Mouse (Mus musculus) adipocyte (in vitro differentiated cells): ENCODE results near the gene Cfap45.

ENCODE experiments used
- DNase-seq: peaks from one replicate; pipeline ENCODE4 v3.0.0-alpha.2; 2016; ENCODE audit warnings: low spot score

Cfap45 gene

DNA sequence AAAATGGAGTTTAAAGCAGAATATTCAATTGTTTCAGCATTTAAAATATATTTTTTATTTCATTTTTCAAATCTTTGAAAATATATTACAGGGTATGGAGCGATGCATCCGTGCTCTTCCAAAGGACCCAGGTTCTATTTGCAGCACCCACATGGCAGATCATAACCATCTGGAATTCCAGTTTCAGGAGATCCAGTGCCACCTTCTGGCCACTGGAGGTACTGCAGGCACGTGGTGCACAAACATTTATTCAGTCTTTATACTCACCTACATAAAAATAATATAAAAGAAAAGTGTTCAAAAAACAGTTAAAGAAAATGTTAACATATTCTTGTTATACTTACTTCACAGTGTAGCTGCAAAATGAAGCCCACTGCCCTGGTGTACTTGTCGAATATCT lies 2.6 kb upstream of the Cfap45 start:
- no peak for DNase-seq

DNA sequence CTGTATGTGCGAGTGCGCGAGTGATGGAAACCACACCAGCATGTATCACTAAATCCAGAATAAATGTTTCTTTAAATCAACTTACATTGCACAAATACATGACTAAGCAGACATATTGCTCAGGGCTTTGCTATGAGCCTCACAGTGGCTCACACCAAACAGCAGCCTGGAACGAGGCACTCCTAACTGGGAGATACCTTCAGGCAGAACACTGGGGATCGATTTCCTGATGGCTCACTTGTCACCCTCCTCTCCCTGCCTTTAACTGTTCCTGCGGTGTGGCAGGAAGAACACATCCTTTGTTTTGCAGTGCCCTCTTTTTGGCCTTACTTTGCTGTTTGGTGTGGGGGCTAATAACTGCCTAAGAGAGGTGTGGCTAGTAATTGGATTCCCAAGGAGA lies 957 bp upstream of the Cfap45 start:
- DNase-seq: no peak

DNA sequence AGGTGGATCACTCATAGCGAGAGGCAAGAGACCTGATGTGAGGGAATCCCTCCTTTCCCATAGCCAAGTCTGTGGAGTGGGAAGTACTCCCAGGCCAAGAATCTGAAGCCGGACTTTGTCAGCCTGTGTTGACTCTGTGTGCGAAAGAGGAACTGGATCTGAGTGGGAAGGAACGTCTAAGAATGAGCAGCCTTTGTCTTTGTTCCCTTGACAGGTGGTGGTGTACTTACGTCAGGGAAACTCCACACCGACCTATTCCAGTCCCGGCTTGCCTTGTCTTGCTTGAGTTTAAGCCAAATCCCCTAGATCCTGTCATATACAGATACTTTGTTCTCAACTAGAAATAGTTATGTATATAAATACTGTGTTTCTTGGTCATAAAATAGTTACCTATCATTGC lies 1.9 kb downstream of the Cfap45 start:
- DNase-seq: no peak

- DNase-seq: no peak
Observed at GRCm38 (mm10) chr1:172523699-172524101, 3.1 kb downstream of the Cfap45 start.

DNA sequence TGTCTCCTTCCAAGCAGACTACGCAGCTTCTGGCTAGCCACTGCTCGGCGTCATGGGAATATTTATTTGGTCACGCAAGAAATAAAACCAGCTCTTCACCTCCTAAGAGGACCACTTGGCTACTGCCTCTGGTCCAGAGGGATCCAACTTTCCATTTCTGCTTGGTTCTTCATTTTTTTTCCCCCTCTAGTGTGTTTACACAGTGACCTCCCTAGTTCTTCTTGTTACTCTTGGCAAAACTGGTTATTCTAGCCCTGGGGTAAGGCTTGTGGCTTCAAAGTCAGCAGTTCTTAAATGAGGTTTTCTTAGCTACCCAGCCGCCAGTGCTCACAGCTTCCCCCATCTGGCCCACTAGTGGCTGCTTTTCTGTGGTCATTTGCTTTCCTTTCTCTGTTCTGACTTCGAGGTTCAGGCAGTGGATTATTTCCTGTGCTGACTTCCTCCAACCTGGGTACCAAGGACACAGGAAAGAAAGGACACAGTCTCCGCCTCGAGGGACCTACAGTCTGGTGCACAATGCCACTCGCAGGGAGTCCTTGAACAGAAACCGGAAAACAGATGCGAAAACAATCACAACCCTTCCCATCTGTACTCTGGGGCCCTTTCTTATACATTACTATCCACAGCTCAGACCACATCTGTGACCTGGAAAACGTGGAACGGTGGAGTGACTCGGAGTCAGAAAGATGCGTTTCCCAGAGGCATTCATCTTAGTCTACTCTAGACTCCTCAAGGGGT lies 4.6 kb downstream of the Cfap45 start:
- peak; percentile 8 for DNase-seq

DNA sequence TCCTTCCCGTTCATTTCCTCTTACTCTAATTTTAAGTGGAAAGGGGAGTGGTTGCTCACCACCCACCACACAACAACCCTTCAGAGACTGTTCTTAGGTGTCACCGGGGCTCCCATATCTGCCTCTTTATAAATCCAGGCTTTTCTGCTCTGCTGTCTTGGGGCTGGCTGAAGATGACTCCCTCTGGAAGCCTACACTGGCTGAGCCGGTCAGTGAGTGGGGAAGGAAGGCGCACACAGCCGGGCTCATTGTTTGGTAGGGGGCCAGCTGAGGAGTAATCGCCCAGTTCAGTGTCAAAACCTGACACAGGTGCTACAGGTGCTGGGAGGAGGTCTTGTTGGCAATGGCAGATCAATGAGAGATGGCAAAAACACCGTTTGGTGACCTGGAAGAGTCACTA lies 5.4 kb downstream of the Cfap45 start:
- no peak for DNase-seq

DNA sequence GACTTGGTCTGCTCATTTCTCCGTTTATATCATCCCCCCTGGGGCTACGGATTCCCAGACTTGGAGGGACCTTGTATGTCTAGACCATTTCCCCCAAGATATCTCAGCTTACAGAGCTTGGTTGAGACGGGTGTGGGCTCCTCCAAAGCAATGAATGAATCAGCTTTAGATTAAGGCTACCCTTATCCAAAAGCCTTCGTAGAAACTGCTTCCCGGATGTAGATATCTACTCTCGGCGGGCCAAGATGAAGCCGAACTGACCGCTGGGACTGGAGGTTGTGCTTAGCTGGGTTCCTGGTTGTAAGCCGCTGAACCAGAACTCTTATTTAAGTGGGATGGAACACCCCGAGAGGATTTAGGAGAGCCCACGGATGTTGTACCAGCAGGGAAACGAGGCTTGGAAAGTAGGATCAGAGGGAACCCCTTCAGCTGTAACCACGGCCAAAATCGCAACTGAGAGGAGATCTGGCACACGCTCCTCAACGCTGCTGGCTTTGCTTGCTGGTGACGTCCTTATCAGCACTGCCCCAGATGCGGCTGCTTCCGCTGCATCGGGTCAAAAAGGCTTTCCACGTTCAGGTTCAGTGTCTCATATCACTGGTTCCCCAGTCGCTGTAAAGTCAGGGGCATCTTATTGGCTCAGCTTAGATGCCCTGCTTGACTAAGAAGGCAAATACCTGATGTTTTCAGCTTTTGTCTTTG lies 5.9 kb downstream of the Cfap45 start:
- DNase-seq: no peak

GRCm38 (mm10) chr1:172527431-172527830 lies 6.8 kb downstream of the Cfap45 start:
- no peak for DNase-seq

DNA sequence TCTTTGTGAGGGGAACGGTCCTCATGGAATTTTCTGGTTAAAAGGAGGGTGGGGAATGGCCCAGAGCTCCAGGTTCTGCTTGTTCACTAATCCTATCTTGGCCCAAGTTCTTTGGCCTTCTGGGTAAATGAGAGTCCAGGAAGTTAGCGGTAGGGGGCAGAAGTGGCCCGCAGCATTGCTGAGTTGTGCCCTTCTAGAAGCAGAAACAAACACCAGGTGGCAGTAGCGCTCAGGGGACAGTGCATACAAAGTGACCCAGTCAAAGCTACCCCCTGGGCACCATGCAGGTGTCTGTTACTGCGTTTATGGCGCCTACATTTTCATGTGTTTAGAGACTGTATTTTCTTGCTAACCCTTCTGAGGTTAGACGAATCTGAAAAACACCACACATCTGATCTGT lies 8.1 kb downstream of the Cfap45 start:
- peak; percentile 82 for DNase-seq

DNA sequence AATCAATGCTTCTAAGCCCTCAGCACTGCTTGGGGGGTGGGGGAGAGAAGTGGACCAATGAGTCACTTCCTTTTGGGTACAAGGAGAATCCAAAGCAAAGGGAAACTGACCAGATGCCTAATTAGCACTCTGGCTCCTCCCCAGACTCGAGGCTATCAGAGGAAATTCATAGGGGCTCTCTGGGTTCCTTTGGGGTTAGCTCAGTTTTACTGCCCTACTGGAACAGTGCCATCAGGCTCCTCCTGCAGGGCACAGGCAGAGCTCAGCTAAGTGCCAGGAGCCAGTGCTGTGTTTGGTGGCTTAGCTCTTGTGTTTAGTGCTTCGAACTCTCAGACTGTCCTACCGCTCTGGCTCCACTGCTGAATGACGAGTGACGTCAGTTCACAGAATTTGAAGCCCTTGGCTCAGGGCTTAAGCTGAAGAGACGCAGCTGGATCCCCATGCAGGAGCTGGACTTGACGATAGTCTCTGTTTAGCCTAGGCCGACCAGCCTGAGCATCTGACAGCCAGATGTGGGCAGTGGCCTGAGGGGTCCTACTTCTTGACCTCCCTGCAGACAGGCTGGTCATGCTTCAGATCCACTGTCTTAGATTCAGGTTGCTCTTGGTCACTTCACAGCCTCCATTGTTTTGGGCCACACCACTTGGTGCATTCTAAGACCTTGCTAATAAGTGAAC lies 10.1 kb downstream of the Cfap45 start:
- peak; percentile 7 for DNase-seq

DNA sequence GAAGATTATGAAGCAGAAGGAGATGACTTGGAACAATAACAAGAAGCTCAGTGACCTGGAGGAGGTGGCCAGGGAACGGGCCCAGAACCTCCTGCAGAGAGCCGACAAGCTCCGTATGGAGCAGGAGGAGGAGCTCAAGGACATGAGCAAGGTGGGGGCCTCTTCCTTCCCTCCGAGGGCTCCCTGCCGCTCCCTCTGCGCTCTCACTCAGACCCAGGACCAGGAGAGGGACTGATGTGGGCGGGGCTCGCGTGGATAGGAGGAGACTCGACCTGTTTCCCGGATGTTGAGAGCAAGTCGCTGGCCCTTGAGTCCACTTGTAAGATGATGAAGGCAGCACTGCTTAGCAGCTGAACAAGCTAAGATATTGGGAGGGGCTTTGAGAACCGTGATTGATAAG lies 11.9 kb downstream of the Cfap45 start:
- DNase-seq: no peak

DNA sequence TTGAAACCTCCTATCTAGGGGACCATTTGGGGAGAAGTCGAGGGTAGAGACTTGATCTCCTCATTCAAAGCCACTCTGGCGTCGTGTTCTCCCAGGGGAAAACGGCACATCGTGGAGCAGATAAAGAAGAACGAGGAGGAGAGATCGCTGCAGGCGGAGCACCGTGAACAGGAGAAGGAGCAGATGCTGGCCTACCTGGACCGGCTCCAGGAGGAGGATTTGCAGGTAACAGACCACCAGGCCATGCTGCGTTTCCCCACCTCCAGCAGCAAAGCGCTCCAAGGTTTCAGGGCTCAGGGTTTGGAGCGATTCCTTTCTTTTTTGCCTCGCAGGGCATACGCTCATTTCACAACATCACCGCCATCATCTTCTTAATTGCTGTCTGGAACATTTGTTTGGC lies 14.5 kb downstream of the Cfap45 start:
- no peak for DNase-seq

- no peak for DNase-seq
Observed at GRCm38 (mm10) chr1:172539827-172540226, 19.2 kb downstream of the Cfap45 start.

DNA sequence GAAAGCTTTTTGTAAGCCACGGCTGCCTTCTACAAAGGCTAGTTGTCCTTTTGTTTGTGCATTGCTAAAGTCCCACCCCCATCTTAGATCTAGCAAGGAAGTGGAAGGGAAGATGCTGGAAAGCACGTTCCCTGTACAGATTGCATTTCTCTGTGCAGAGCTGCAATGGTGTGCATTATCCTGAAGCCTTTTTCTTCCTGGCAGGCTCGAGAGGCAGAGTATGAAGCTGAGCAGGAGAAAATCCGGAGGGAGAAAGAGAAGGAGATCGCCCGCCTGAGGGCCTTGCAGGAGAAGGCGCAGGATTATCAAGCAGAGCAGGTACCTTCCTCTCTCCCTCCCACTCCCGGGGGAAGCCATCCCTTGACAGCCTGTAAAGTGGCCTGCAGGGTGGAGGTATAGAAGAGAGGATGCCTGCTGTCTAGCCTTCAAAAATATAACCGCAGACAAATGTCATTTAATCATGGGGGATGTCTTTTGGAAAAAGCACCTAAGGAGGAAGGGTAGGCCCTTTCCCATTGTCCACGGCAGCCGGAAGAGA lies 19.8 kb downstream of the Cfap45 start:
- no peak for DNase-seq

DNA sequence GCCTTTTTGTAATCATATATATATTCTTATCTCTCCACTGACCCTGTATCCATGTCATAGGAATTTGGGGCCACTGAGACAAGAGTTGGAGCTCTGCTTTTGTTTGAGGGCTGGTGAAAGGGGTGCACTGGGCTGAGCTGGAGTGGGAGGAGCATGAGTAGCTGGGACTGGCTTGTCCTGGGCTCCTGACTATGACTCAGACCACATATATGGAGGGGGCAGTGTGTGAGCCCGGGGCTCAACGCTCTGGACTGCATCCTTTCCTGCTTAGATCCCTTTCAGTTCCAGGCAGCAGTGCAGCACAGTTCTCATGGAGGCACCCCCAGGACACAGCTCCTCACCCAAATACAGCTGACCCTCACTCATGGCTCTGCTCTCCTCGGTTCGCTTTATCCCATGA lies 25.5 kb downstream of the Cfap45 start:
- no peak for DNase-seq

DNA sequence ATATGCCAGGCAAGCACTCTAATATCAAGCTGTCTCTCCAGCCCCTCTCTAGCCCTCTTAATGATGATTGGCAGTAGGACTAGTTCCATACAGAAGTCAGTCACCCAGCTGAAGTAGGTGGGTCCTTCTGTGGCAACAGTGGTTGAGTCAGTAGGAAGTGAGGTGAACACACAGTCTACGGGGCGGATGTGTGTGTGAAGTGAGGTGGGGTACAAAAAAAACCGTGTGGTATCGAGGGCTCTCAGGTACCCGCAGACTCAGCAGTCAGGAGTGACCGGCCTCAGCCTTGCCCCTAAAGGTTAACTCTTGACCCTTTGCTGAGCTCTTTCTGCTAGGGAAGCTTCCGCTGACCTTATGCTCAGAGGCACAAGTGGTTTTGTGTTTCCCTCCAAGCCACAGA lies 27.9 kb downstream of the Cfap45 start:
- no peak for DNase-seq

GRCm38 (mm10) chr1:172549314-172549713 lies 28.7 kb downstream of the Cfap45 start:
- no peak for DNase-seq

DNA sequence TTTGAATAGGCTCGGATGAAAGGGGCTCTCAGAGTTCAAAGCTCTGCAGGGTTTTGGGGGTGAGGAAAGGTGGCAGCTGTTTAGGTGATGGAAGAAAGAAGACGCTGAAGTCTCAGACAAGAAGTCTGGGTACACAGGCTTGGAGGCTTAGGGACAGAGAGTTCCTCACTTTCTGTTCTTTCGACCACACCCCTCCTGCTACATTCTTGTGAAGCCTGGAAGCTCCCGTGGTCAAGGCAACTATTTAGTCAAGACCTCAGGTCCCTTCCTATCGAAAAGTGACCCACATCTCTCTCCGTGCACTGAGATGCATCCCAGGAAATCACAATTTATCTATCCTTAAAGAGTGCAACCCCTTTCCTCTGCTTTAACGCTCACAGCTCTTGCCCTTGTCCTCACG lies 29.1 kb downstream of the Cfap45 start:
- DNase-seq: no peak

DNA sequence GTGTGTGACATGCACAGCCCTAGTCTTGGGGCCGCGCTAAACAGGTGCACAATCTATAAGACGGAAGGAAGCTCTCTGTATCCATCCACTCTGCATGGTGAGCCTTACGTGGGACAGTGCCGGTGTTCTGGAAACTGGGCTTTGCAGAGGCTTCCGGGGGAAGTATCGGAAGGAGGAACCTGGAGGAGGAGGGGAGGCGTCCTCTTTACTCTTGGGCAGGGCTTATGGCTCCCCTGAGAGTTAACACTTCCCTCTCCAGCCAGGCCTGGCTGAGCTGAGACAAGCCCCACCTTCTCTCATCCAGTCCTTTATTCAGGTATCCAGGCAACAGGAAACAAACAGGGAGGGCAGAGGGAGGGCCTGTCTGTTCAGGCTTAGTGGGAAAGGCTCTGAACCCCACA lies 29.9 kb downstream of the Cfap45 start:
- no peak for DNase-seq

- DNase-seq: no peak
Observed at GRCm38 (mm10) chr1:172551009-172551408, 30.4 kb downstream of the Cfap45 start.

GRCm38 (mm10) chr1:172552623-172553022 lies 32.0 kb downstream of the Cfap45 start:
- no peak for DNase-seq

DNA sequence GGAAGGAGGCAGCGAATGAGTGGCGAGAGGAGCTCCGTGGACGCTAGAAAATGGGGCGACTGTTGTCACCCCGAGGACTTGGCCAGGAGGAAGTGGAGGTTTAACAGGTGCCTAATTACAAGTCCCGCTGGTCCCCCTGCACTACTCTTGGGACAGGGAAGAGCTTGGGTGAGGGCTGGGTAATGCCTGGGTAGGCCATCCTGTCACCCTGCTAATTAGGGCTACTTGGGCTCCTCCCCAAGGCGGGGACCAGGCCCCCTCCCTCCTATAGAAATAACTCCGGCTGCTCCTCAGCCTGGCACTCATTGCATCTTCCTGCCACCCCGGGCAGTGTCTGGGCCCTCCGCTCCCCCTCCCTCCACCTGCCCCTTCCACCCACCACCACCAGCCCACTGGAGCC lies 35.0 kb downstream of the Cfap45 start, which contains the start of gene Vsig8:
Vsig8 (plus strand) TSS at position 301 of the 400 bp plus-strand sequence.
- DNase-seq: no peak
